Mouse (Mus musculus) embryonic fibroblast, embryonic 13.5 days (primary cell): ENCODE measurements around the gene Igf1r.

ENCODE experiments used
- CTCF ChIP-seq: IDR thresholded peaks from 2 replicates; pipeline ENCODE4 v1.5.1; 2011; ENCODE audit warnings: mild to moderate bottlenecking, control low read depth, low read length, moderate library complexity, borderline replicate concordance; ENCODE audit not compliant: insufficient read depth
- POLR2A ChIP-seq: IDR thresholded peaks from 2 replicates; pipeline ENCODE4 v1.6.1; 2011; ENCODE audit warnings: low read depth, mild to moderate bottlenecking, control low read depth, low read length, moderate library complexity

- TF ChIP-seq CTCF: no peak
- no peak for TF ChIP-seq POLR2A
Observed at GRCm38 (mm10) chr7:68117981-68118380, 165.4 kb downstream of the Igf1r start.
